Mouse (Mus musculus) myocyte (in vitro differentiated cells): ENCODE measurements around the gene Cdc14a. TPM values are rescaled to one million over a fixed set of nuclear protein-coding genes. Genes with fewer than 3 reads are reported as not detected.

ENCODE experiments used
- H3K27me3 ChIP-seq: one replicate; pipeline ENCODE4 v1.6.1; 2011; ENCODE audit not compliant: control insufficient read depth, insufficient read depth, insufficient read length
- H3K36me3 ChIP-seq: one replicate; pipeline ENCODE4 v1.6.1; 2011; ENCODE audit not compliant: control insufficient read depth, insufficient read depth
- H3K4me2 ChIP-seq: one replicate; pipeline ENCODE4 v1.6.1; 2011; ENCODE audit warnings: low read depth, control low read depth
- H3K4me3 ChIP-seq: one replicate; pipeline ENCODE4 v1.5.1; 2011; ENCODE audit warnings: mild to moderate bottlenecking, control low read depth, moderate library complexity
- H3K79me2 ChIP-seq: one replicate; pipeline ENCODE4 v1.6.1; 2011; ENCODE audit not compliant: control insufficient read depth, insufficient read depth
- H3ac ChIP-seq: one replicate; pipeline ENCODE4 v1.6.1; 2011; ENCODE audit not compliant: control insufficient read depth, insufficient read length
- CEBPB ChIP-seq: IDR thresholded peaks from 2 replicates; pipeline ENCODE4 v1.6.1; 2011; ENCODE audit warnings: mild to moderate bottlenecking, moderate library complexity; ENCODE audit not compliant: poor library complexity, insufficient read depth, severe bottlenecking
- E2F4 ChIP-seq: IDR thresholded peaks from one replicate; pipeline ENCODE4 v1.6.1; 2011; ENCODE audit warnings: mild to moderate bottlenecking, control low read depth, moderate library complexity; ENCODE audit not compliant: insufficient read depth
- MAX ChIP-seq: IDR thresholded peaks from one replicate; pipeline ENCODE4 v1.6.1; 2011; ENCODE audit warnings: low read depth, mild to moderate bottlenecking, control low read depth
- MYOD1 ChIP-seq, 3 experiments: IDR thresholded peaks; one replicate each; pipeline ENCODE4 v1.6.1; 2011; ENCODE audit warnings: control low read depth in 2 of 3, low read depth in 2 of 3, mild to moderate bottlenecking in 2 of 3, moderate library complexity in 1 of 3; ENCODE audit not compliant: insufficient read length in 2 of 3, control insufficient read depth in 1 of 3
- MYOG ChIP-seq, 3 experiments: IDR thresholded peaks; one replicate each; pipeline ENCODE4 v1.6.1; 2011; ENCODE audit warnings: control low read depth in 2 of 3, low read depth in 2 of 3, mild to moderate bottlenecking in 2 of 3; ENCODE audit not compliant: insufficient read length in 2 of 3, control insufficient read depth in 1 of 3, insufficient read depth in 1 of 3
- POLR2A ChIP-seq: IDR thresholded peaks from one replicate; pipeline ENCODE4 v1.6.1; 2011; ENCODE audit warnings: low read depth, mild to moderate bottlenecking, control low read depth, moderate library complexity; ENCODE audit not compliant: insufficient read length
- POLR2AphosphoS2 ChIP-seq: IDR thresholded peaks from one replicate; pipeline ENCODE4 v1.6.1; 2011; ENCODE audit warnings: low read depth, control low read depth; ENCODE audit not compliant: insufficient read length
- REST ChIP-seq: IDR thresholded peaks from one replicate; pipeline ENCODE4 v1.6.1; 2011; ENCODE audit warnings: mild to moderate bottlenecking, control low read depth, moderate library complexity; ENCODE audit not compliant: insufficient read depth, insufficient read length
- SRF ChIP-seq: IDR thresholded peaks from one replicate; pipeline ENCODE4 v1.6.1; 2011; ENCODE audit warnings: low read depth; ENCODE audit not compliant: control insufficient read depth, insufficient read length
- TCF12 ChIP-seq: IDR thresholded peaks from one replicate; pipeline ENCODE4 v1.6.1; 2011; ENCODE audit warnings: mild to moderate bottlenecking, control low read depth; ENCODE audit not compliant: poor library complexity, insufficient read depth, severe bottlenecking
- TCF3 ChIP-seq: IDR thresholded peaks from one replicate; pipeline ENCODE4 v1.6.1; 2011; ENCODE audit warnings: low read depth, control low read depth; ENCODE audit not compliant: insufficient read length
- USF1 ChIP-seq: IDR thresholded peaks from one replicate; pipeline ENCODE4 v1.6.1; 2011; ENCODE audit warnings: low read depth, mild to moderate bottlenecking, control low read depth, moderate library complexity
- polyA plus RNA-seq: library from polyadenylated mRNA; unstranded; fragments of >200 nt; fragmentation: generic; extraction: Trizol; gene quantifications from one replicate; pipeline ENCODE4 v1.2.1, GENCODE M21; 2012; ENCODE audit warnings: missing spikeins

Gene Cdc14a
- polyA plus RNA-seq, 1 experiment, result 0.65 TPM

DNA sequence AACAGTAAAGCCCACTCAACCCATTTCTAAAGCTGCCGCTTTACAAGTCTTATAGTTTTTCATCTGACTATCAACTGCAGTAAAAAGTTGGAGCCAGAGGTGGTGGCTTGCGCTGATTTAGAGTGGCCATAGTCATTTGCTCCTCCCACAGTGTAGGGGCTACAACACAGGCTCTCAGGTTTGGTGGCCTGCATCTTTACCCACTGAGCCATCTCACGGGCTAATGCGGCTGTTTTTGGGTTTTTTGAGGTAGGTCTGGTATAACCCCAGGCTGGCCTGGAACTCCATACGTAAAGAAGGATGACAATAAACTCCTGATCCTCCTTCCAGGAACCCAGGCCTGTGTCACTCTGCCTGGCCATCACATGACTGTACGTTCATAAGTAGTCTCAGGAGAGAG, 2.1 kb upstream of the Cdc14a start:
- Histone ChIP-seq H3K36me3 (no peaks in the 10 kb centered on the region), H3ac (no peak overlapping the region), H3K4me3 (no peak overlapping the region), H3K79me2 (no peaks in the 10 kb centered on the region), H3K4me2 (no peak overlapping the region), H3K27me3 (no peaks in the 10 kb centered on the region)
- TF ChIP-seq POLR2AphosphoS2, result no peak
- no peak for TF ChIP-seq MAX
- no peak for TF ChIP-seq USF1
- TF ChIP-seq E2F4, result no peak
- no peak for TF ChIP-seq MYOD1 (IDR thresholded peaks at IDR 0.05; ENCODE audit: control insufficient read depth in 1 of 3, insufficient read length in 2 of 3, low read depth in 2 of 3)
- TF ChIP-seq SRF, result no peak
- TF ChIP-seq REST, result no peak

DNA sequence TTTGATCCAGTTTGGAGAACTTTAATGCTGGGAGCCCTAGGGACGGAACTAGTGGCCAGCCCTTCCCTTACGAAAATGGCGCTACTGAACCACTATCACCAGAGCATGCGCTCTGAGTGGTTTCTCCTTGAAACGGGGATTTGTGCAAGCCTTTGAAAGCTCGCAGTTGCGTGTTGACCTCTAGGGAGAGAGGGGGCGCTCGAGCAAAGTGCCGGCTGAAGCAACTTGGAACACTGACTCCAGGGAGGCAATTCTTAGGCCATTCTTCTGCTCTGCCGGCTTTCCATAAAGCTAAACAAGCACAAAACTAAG, 1.1 kb upstream of the Cdc14a start:
- Histone ChIP-seq H3K4me2 (peak overlapping the region; percentile 99), H3K79me2 (no peaks in the 10 kb centered on the region)

DNA sequence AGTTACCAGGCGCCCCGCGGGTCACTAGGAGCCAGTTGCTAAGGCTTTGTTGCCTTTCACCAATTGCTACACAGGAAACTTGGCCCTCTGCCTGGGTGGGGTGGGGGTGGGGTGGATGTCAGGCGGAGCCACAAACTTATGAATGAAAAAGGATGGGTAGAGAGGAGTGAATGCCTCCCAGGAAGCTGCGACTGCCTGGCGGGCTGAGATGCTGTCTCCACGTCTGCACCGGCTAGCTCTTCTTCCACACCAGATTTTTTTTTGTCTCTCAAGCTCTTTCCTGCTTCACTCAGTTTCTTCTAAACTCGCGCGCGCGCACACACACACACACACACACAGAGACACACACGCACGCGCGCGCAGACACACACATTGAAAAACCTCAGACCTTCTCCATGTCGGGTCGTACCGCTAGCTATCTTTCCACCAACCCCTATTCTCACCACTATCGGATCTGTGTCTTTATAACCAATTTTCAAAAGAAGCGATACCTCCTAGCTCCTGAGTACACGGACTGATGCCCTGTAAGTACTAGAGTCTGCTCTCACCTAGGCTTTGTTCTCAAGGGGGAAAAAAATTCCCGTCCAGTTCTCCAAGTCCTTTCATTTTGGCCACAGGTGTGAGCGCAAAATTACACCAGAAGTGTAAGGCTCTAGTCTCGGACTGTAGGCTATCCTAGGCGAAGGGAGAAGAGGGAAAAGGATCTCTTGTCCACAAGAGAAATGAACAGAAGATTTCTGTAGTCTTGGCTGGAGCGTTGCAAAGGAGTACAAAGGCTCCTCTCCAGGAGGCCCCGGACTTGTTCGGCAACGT, 534 bp upstream of the Cdc14a start:
- peak overlapping the region; percentile 99 for H3K4me2 ChIP-seq
- TF ChIP-seq SRF (no peak), REST (no peak), CEBPB (no peak), E2F4 (no peak), POLR2AphosphoS2 (no peak), MYOD1 (IDR thresholded peaks at IDR 0.05; ENCODE audit: control insufficient read depth in 1 of 3, insufficient read length in 2 of 3, low read depth in 2 of 3) (no peak), TCF12 (no peak), MYOG (IDR thresholded peaks at IDR 0.05; ENCODE audit: control insufficient read depth in 1 of 3, insufficient read depth in 1 of 3, insufficient read length in 2 of 3, low read depth in 2 of 3) (no peak), MAX (no peak)

More for the DNA sequence above, 1.1 kb upstream of the Cdc14a start:
- no peaks in the 10 kb centered on the region for H3K36me3 ChIP-seq
- no peak overlapping the region for H3ac ChIP-seq
- H3K4me3 ChIP-seq, result peak overlapping the region; percentile 82
- no peak for TF ChIP-seq MAX
- no peak for TF ChIP-seq REST
- peak; percentile 71 for TF ChIP-seq POLR2AphosphoS2
- no peak for TF ChIP-seq USF1
- peak; percentile 61; the same call in 1 of the 2 replicates for TF ChIP-seq CEBPB
- TF ChIP-seq E2F4, result peak; percentile 72
- TF ChIP-seq MYOG (IDR thresholded peaks at IDR 0.05; ENCODE audit: control insufficient read depth in 1 of 3, insufficient read depth in 1 of 3, insufficient read length in 2 of 3, low read depth in 2 of 3), result no peak
- peak; percentile 56 for TF ChIP-seq POLR2A
- TF ChIP-seq SRF, result no peak
- TF ChIP-seq TCF12, result no peak
- no peak for TF ChIP-seq TCF3
- no peak for TF ChIP-seq MYOD1 (IDR thresholded peaks at IDR 0.05; ENCODE audit: control insufficient read depth in 1 of 3, insufficient read length in 2 of 3, low read depth in 2 of 3)
- no peaks in the 10 kb centered on the region for H3K27me3 ChIP-seq

DNA sequence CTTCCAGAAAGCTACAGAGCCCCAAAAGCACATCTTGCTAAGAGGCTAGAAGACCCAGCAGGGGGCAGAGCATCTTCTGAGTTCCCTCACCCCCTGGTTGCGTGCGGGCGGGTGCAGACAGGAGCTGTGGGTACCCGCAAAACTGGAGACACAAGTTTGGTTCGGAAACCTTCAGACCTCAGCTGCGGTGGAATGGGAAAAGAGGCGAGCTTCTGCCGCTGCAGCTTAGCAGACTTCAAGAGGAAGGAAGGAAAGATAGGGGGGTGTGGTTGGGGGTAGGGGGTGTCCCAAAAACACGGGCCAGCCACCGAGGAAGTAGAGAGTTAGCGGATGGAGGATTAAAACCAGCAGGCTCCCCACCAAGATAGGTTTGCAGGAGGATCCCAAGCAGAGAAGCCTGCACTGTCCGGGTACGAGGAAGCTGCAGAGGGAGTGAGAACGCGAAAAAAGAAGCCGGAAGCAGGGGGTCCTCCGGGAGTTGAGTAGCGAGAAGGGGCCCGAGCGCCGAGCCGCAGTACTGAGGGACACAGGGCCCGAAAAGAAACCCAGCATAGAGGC, 958 bp downstream of the Cdc14a start:
- peak overlapping the region; percentile 82 for H3K4me3 ChIP-seq
- no peaks in the 10 kb centered on the region for H3K79me2 ChIP-seq
- H3K4me2 ChIP-seq, result peak overlapping the region; percentile 94
- peak overlapping the region; percentile 12 for H3ac ChIP-seq
- H3K27me3 ChIP-seq, result no peaks in the 10 kb centered on the region
- no peak for TF ChIP-seq TCF12
- no peak for TF ChIP-seq USF1
- no peaks in the 10 kb centered on the region for H3K36me3 ChIP-seq

More for the DNA sequence above, 534 bp upstream of the Cdc14a start:
- H3K36me3 ChIP-seq, result no peaks in the 10 kb centered on the region
- peak overlapping the region; percentile 82 for H3K4me3 ChIP-seq
- H3ac ChIP-seq, result peak overlapping the region; percentile 12
- no peaks in the 10 kb centered on the region for H3K79me2 ChIP-seq
- no peaks in the 10 kb centered on the region for H3K27me3 ChIP-seq

DNA sequence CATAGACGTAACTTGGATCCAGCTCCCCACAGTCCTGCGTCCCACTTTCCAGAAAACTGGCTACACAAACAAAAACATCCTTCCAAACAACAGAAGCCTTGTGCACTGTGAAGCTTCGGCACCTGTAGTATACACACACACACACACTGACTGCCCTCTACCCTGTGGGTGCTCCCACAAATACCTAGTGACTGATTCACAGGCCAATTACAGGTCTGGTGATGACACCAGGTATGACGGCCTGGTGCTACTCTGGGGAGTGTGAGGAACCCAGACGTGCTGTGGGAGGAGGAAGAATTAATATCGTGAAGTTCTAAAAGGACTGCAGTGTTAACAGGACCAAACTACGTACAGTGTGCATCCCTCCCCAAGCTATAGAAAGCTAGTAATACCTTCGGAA, 1.8 kb downstream of the Cdc14a start:
- peak overlapping the region; percentile 82 for H3K4me3 ChIP-seq
- H3K79me2 ChIP-seq, result no peaks in the 10 kb centered on the region
- H3ac ChIP-seq, result no peak overlapping the region
- no peaks in the 10 kb centered on the region for H3K27me3 ChIP-seq
- TF ChIP-seq TCF3 (no peak), MYOG (IDR thresholded peaks at IDR 0.05; ENCODE audit: control insufficient read depth in 1 of 3, insufficient read depth in 1 of 3, insufficient read length in 2 of 3, low read depth in 2 of 3) (no peak), MAX (no peak), TCF12 (no peak), POLR2A (no peak), CEBPB (no peak), USF1 (no peak), SRF (no peak)
- H3K4me2 ChIP-seq, result peak overlapping the region; percentile 94
- no peaks in the 10 kb centered on the region for H3K36me3 ChIP-seq
